Mouse (Mus musculus): Measurements from ENCODE around the gene Parpbp. TPM values are rescaled to one million over a fixed set of nuclear protein-coding genes. Genes with fewer than 3 reads are reported as not detected.

Gene Parpbp
- polyA plus RNA-seq, 1 experiment from 2014 or later = 8.7 TPM

Other genes starting within 250 kb of the Parpbp start
- gene Pmch, start 55.9 kb downstream of the Parpbp start, polyA plus RNA-seq (2015; fragmentation: Nextera tagmentation; extraction: Ambion mirVana) = 0.41 and 0.45 TPM in 2 replicates
- gene Nup37, start 51 bp upstream of the Parpbp start, polyA plus RNA-seq (2015; fragmentation: Nextera tagmentation; extraction: Ambion mirVana) = 31.8 and 33.7 TPM in 2 replicates
- gene Washc3, start 54.2 kb upstream of the Parpbp start, polyA plus RNA-seq (2015; fragmentation: Nextera tagmentation; extraction: Ambion mirVana) = 45.6 and 48.3 TPM in 2 replicates
- gene Dram1, start 232.1 kb upstream of the Parpbp start, polyA plus RNA-seq (2015; fragmentation: Nextera tagmentation; extraction: Ambion mirVana) = 3.2 and 5.9 TPM in 2 replicates
- 7.5 and 10.5 TPM in 2 replicates for gene Gnptab, start 232.2 kb upstream of the Parpbp start, polyA plus RNA-seq (2015; fragmentation: Nextera tagmentation; extraction: Ambion mirVana)